8 mouse cellular contexts compared by ENCODE assay signal in the genomic region with DNA sequence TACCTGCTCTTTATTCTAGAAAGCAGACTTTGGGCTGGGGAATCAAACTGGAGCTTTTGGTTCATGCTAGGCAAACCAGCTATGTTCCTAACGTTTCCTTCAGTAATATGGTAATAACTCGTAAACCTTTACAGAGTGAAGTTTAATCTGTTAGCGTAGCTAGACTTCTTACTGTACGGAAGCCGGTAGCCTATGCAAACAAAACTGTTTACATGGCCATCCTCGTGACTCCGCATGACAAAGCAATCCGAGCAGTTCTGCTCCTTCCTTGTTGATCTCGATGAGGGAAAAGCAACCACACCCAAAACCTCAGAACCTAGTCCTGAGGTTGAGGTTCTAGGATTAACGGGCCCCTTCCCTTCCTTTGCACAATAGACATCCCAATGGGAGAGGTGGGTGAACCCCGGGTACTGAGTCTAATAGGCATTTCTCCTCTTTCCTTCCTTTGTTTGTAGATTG. TPM values are rescaled to one million over a fixed set of nuclear protein-coding genes. Genes with fewer than 3 reads are reported as not detected.
DNase-seq lines count a peak whose midpoint lies in the region; ATAC-seq and TF ChIP-seq lines count a peak whose summit lies in the region.

No protein-coding gene starts in this region.

- H3K4me1 ChIP-seq in embryonic facial prominence, embryonic 12.5 days = peaks cover 24% of the 10 kb centered on the region
- H3K4me1 ChIP-seq in heart, embryonic 15.5 days (replicated peaks) = peaks cover 24% of the 10 kb centered on the region
- peaks cover 21 to 24% of the 10 kb centered on the region in 2 experiments for H3K4me1 ChIP-seq in liver, embryonic 14.5 days (replicated peaks; ENCODE audit: control insufficient read depth in 2 of 2, insufficient read depth in 2 of 2, low read length in 1 of 2)
- H3K4me1 ChIP-seq in thymus, adult 2 months (replicated peaks; ENCODE audit: control insufficient read depth, insufficient read depth, low read length) = no peaks in the 10 kb centered on the region; the same call in 1 of the 2 replicates

- 1% methylated on average over 11 of the region's 11 CpGs for WGBS in embryonic facial prominence, embryonic 12.5 days
- 1% methylated on average over 11 of the region's 11 CpGs for WGBS in heart, embryonic 15.5 days
- WGBS in liver, embryonic 14.5 days (ENCODE audit: insufficient replicate concordance) = under 1% methylated on average over 11 of the region's 11 CpGs
- WGBS in thymus, adult 2 months = under 1% methylated on average over 11 of the region's 11 CpGs

- no peak for ATAC-seq in embryonic facial prominence, embryonic 12.5 days (ENCODE audit: insufficient number of reproducible peaks, insufficient read depth, low FRiP score, low TSS enrichment)
- ATAC-seq in heart, embryonic 15.5 days (replicated peaks; ENCODE audit: insufficient number of reproducible peaks, insufficient read depth, low FRiP score, low read depth) = peak; percentile 6; the same call in 1 of the 2 replicates
- peak; percentile 68 for ATAC-seq in liver, embryonic 14.5 days (ENCODE audit: insufficient read depth)

- H3K27ac ChIP-seq in embryonic facial prominence, embryonic 12.5 days = peak overlapping the region; percentile 99
- H3K27ac ChIP-seq in heart, embryonic 15.5 days = peak overlapping the region; percentile 97
- peak overlapping the region; percentile 98 for H3K27ac ChIP-seq in liver, embryonic 14.5 days
- peak overlapping the region; percentile 85 for H3K27ac ChIP-seq in thymus, adult 2 months (ENCODE audit: control insufficient read depth, insufficient read depth, low read length)

- no peaks in the 10 kb centered on the region for H3K9me3 ChIP-seq in embryonic facial prominence, embryonic 12.5 days
- no peaks in the 10 kb centered on the region for H3K9me3 ChIP-seq in heart, embryonic 15.5 days (replicated peaks)
- H3K9me3 ChIP-seq in liver, embryonic 14.5 days (ENCODE audit: control insufficient read depth, low read length) = no peaks in the 10 kb centered on the region

- no peak for TF ChIP-seq POLR2A in thymus, adult 2 months (IDR thresholded peaks at IDR 0.05; ENCODE audit: control insufficient read depth, extremely low read depth, insufficient read depth, low read length, poor library complexity)

- H3K36me3 ChIP-seq in embryonic facial prominence, embryonic 12.5 days = peaks cover 22% of the 10 kb centered on the region
- H3K36me3 ChIP-seq in heart, embryonic 15.5 days = peaks cover 16% of the 10 kb centered on the region
- peaks cover 23% of the 10 kb centered on the region for H3K36me3 ChIP-seq in liver, embryonic 14.5 days (replicated peaks; ENCODE audit: control insufficient read depth, insufficient read depth, low read depth)
- peaks cover 21% of the 10 kb centered on the region for H3K36me3 ChIP-seq in thymus, adult 2 months (ENCODE audit: control insufficient read depth, insufficient read depth, low read length)

- H3K27me3 ChIP-seq in embryonic facial prominence, embryonic 12.5 days = no peaks in the 10 kb centered on the region
- no peaks in the 10 kb centered on the region for H3K27me3 ChIP-seq in heart, embryonic 15.5 days
- no peaks in the 10 kb centered on the region for H3K27me3 ChIP-seq in liver, embryonic 14.5 days (ENCODE audit: control insufficient read depth, insufficient read depth, low read length)
- H3K27me3 ChIP-seq in thymus, adult 2 months (ENCODE audit: control insufficient read depth, insufficient read depth, low read length) = no peaks in the 10 kb centered on the region

- H3K9ac ChIP-seq in embryonic facial prominence, embryonic 12.5 days = peak overlapping the region; percentile 94
- peak overlapping the region; percentile 95 for H3K9ac ChIP-seq in heart, embryonic 15.5 days
- peak overlapping the region; percentile 98 for H3K9ac ChIP-seq in liver, embryonic 14.5 days (replicated peaks)

- DNase-seq in B cell, adult 2 months = peak; percentile 62 to 64
- DNase-seq in adrenal gland, adult 8-10 months = peak; percentile 40
- peak; percentile 65 to 78 for DNase-seq in kidney, postnatal 25 days
- peak; percentile 84 to 88 (median 87) for DNase-seq in liver, embryonic 14.5 days (ENCODE audit: low read depth in 3 of 3, low spot score in 3 of 3)
- DNase-seq in natural killer cell, adult 2 months (ENCODE audit: low spot score in 2 of 2) = peak; percentile 61 to 67
- peak; percentile 61 for DNase-seq in thymus, adult 2 months

- peak overlapping the region; percentile 73 for H3K4me2 ChIP-seq in embryonic facial prominence, embryonic 12.5 days (replicated peaks)
- H3K4me2 ChIP-seq in heart, embryonic 15.5 days = peak overlapping the region; percentile 90
- peak overlapping the region; percentile 100 for H3K4me2 ChIP-seq in liver, embryonic 14.5 days (ENCODE audit: low read depth)

- no peak for TF ChIP-seq CTCF in liver, embryonic 14.5 days (IDR thresholded peaks at IDR 0.05; ENCODE audit: low read depth)
- TF ChIP-seq CTCF in thymus, adult 2 months (IDR thresholded peaks at IDR 0.05; ENCODE audit: borderline replicate concordance, control insufficient read depth, extremely low read depth, insufficient read depth, low read length, poor library complexity) = no peak

- H3K4me3 ChIP-seq in embryonic facial prominence, embryonic 12.5 days = peak overlapping the region; percentile 68
- H3K4me3 ChIP-seq in heart, embryonic 15.5 days = peak overlapping the region; percentile 79
- H3K4me3 ChIP-seq in liver, embryonic 14.5 days (ENCODE audit: insufficient read depth in 1 of 2, low read depth in 2 of 2, low read length in 2 of 2) = peak overlapping the region; percentile 67 to 91
- H3K4me3 ChIP-seq in thymus, adult 2 months (ENCODE audit: control insufficient read depth, insufficient read depth, low read length) = peak overlapping the region; percentile 90

- peak; percentile 57; the same call in 1 of the 2 replicates for TF ChIP-seq EP300 in liver, embryonic 14.5 days (IDR thresholded peaks at IDR 0.05; ENCODE audit: low read depth)

RNA-seq across cellular contexts. Expression of a gene that starts 0.7 kb away (rescaled TPM):
- total RNA-seq in adrenal gland, adult 8-10 months (2022) = 1,000 to 10,000 TPM; 1,433 to 1,769 (median 1,540) TPM
- polyA plus RNA-seq in embryonic facial prominence, embryonic 12.5 days (2016; fragmentation: Nextera tagmentation; extraction: Ambion mirVana) = 3,442 and 3,474 TPM in 2 replicates
- 2,445 and 2,567 TPM in 2 replicates for polyA plus RNA-seq in heart, embryonic 15.5 days (2015; fragmentation: Nextera tagmentation; extraction: Ambion mirVana)
- polyA plus RNA-seq in liver, embryonic 14.5 days (2012; rRNA removed) = 1,013 and 1,031 TPM in 2 replicates
- 1,383 and 1,393 TPM in 2 replicates for polyA plus RNA-seq in liver, embryonic 14.5 days (2014; fragmentation: Nextera tagmentation; extraction: Ambion mirVana)
- polyA plus RNA-seq in thymus, adult 2 months (2012; rRNA removed) = 2,301 and 2,384 TPM in 2 replicates

RNA-seq across cellular contexts. Expression of a gene that starts 11.2 kb away (rescaled TPM):
- 10 to 100 TPM; 31.1 to 42.2 (median 39.0) TPM for total RNA-seq in adrenal gland, adult 8-10 months (2022)
- 47.1 and 48.1 TPM in 2 replicates for polyA plus RNA-seq in embryonic facial prominence, embryonic 12.5 days (2016; fragmentation: Nextera tagmentation; extraction: Ambion mirVana)
- 17.1 and 22.1 TPM in 2 replicates for polyA plus RNA-seq in heart, embryonic 15.5 days (2015; fragmentation: Nextera tagmentation; extraction: Ambion mirVana)
- polyA plus RNA-seq in liver, embryonic 14.5 days (2012; rRNA removed) = 23.4 and 26.6 TPM in 2 replicates
- 21.8 and 22.3 TPM in 2 replicates for polyA plus RNA-seq in liver, embryonic 14.5 days (2014; fragmentation: Nextera tagmentation; extraction: Ambion mirVana)
- polyA plus RNA-seq in thymus, adult 2 months (2012; rRNA removed) = 12.9 and 13.7 TPM in 2 replicates

RNA-seq across cellular contexts. Expression of a gene that starts 24.0 kb away (rescaled TPM):
- total RNA-seq in adrenal gland, adult 8-10 months (2022) = 1 to 10 TPM; 3.6 to 7.2 (median 4.9) TPM
- polyA plus RNA-seq in embryonic facial prominence, embryonic 12.5 days (2016; fragmentation: Nextera tagmentation; extraction: Ambion mirVana) = 4.5 and 5.9 TPM in 2 replicates
- 4.2 and 6.4 TPM in 2 replicates for polyA plus RNA-seq in heart, embryonic 15.5 days (2015; fragmentation: Nextera tagmentation; extraction: Ambion mirVana)
- 3.5 and 4.2 TPM in 2 replicates for polyA plus RNA-seq in liver, embryonic 14.5 days (2012; rRNA removed)
- 4.6 and 4.8 TPM in 2 replicates for polyA plus RNA-seq in liver, embryonic 14.5 days (2014; fragmentation: Nextera tagmentation; extraction: Ambion mirVana)
- 95.4 and 96.0 TPM in 2 replicates for polyA plus RNA-seq in thymus, adult 2 months (2012; rRNA removed)

Comparison
In these comparisons a context has a peak if more than half of its experiments do, and no peak if none do; other contexts are left out.
1. RNA of a gene that starts 24.0 kb away (polyA plus RNA-seq): 95.4 to 96.0 TPM in thymus, adult 2 months; 3.5 to 4.8 TPM in liver, embryonic 14.5 days, 4.5 to 5.9 TPM in embryonic facial prominence, embryonic 12.5 days and 4.2 to 6.4 TPM in heart, embryonic 15.5 days; every median in the first group is over 10 times any median in the second.
2. Peak in every context shown above with its lines, with median percentiles within 50 percentile points of each other: DNase-seq, H3K27ac ChIP-seq, H3K4me2 ChIP-seq, H3K4me3 ChIP-seq and H3K9ac ChIP-seq.